Mouse (Mus musculus) lung, adult 2 months (tissue): ENCODE measurements around the gene Cramp1l. TPM values are rescaled to one million over a fixed set of nuclear protein-coding genes. Genes with fewer than 3 reads are reported as not detected.
A peak's percentile ranks its signal among the peaks of the same experiment; 100 is the strongest.

Experiments
- DNase-seq: peaks from one replicate; pipeline ENCODE4 v3.0.0; 2022
- H3K4me1 ChIP-seq: fragments of 200-500 bp; 2 replicates; pipeline ENCODE4 v1.6.1; 2011; ENCODE audit warnings: low read length; ENCODE audit not compliant: control insufficient read depth, insufficient read depth
- H3K4me3 ChIP-seq: fragments of 200-500 bp; replicated peaks from 2 replicates; pipeline ENCODE3; 2011; ENCODE audit warnings: low read depth, mild to moderate bottlenecking, control low read depth, low read length; ENCODE audit errors: extremely low read depth
- CTCF ChIP-seq: fragments of 200-500 bp; IDR thresholded peaks from 2 replicates; pipeline ENCODE4 v1.5.1; 2011; ENCODE audit warnings: mild to moderate bottlenecking, low read length, control low read depth; ENCODE audit not compliant: insufficient read depth
- POLR2A ChIP-seq: fragments of 200-500 bp; IDR thresholded peaks from 2 replicates; pipeline ENCODE4 v1.6.1; 2011; ENCODE audit warnings: low read depth, mild to moderate bottlenecking, control low read depth, low read length, borderline replicate concordance; ENCODE audit errors: extremely low read depth
- WGBS: fragments of 180-500 bp; shearing (Covaris S2); methylation state at CpG from one replicate; pipeline ENCODE4 v1.1.7; 2018; 5-methylcytosine and 5-hydroxymethylcytosine counted together
- polyA plus RNA-seq: library from polyadenylated mRNA; depleted of rRNA; stranded (reverse); fragments of >200 nt; gene quantifications from 2 replicates; pipeline ENCODE4 v1.2.3, GENCODE M21; 2012; rRNA removed

Gene Cramp1l
- polyA plus RNA-seq, 1 experiment = 18.0 TPM

DNA sequence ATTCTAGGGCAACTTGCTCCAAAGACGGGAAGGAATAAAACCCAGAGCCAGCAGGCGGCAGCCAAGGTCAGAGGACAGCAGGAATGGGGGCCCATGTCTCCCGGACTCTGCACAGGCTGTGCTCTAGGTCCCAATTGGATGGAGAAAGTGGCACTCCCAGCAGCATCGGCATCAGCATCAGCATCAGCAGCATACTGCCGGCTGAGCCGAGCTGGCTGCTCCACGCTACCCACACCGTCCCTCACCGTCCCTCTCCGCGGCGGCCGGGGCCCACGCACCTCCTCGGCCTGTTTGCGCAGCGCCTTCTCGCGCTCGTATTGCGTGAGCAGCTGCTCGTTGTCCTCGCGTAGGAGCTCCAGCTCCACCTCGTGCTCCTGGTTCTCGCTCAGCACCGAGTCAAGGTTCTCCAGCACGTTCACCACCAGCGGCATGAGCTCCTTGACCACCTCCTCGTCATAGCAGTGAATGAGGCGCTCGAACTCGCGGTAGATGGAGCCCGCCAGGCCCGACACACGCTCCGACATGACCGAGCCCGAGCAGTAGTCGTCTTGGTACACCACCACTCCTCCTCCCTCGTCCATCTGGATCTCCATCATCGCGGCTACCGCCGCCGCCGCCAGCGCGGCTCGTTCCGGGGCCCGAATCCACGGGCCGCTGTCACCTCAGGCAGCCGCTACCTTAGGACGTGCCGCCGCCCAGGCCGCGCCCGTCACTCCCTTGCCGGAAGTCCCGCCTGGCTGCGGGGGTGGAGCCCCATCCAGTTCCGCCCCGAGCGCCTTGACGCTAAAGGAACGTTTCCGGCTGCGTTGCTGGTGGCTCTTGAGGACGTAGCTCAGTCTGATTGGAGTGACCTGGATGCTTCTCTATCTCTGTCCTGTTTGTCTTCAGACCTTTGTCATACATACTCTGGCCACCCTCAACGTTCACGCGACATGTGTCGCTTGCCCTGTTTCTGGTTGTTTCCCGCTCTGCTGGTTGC lies 79.0 kb downstream of the Cramp1l start, which contains the start of gene Mapk8ip3:
Gene Mapk8ip3 (minus strand): TSS at position 719 of the 979 bp plus-strand sequence.
- Histone ChIP-seq H3K4me3 (peak within 1 kb of the TSS; percentile 88), H3K4me1 (peaks cover 10% of the 10 kb centered on the region; the same call in 1 of the 2 replicates)
- peak; percentile 97 for DNase-seq
- TF ChIP-seq CTCF = no peak
- peak; percentile 89; the same call in 1 of the 2 replicates for TF ChIP-seq POLR2A
- WGBS = under 1% methylated on average over 78 of the region's 78 CpGs

DNA sequence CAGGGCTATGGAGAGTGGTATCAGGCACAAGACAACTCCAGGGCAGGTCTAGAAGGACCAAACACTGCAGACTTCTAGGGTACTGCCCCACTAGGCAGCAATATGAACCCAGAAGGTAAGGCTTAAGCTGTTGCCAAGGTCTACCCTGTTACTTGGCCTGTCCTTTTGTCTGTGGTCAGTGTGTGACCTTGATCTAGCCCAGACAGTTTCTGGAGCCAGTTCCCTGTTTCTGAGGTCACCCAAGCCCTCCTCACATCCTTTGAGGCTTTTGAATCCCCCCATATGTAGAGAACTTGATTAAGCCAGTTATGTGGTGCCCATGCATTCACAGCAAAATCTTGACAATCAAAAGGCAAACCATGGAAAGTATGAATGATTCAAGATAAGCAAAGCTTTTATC lies 79.9 kb downstream of the Cramp1l start:
- TF ChIP-seq CTCF = no peak
- TF ChIP-seq POLR2A = no peak
- peaks cover 10% of the 10 kb centered on the region; the same call in 1 of the 2 replicates for H3K4me1 ChIP-seq
- peak overlapping the region; percentile 27 for H3K4me3 ChIP-seq
- no peak for DNase-seq

DNA sequence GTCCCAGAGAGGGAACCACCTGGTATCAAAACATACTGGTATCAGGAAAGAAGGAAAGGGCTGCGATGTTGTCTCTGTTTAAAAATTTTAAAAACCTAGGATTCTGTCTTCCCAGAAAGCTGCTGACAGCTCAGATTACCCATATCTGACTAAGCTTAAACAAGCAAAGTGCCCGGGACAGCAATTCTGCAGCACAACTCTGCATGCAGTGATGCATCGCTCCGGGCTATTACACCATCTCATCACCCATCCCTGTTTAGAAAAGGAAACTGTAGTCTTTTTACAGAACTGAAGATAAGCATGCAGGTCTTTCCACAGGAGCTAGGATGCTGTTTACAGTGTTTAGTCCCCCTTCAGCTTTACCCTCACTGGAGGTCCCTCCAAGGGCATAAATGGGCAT lies 80.7 kb downstream of the Cramp1l start:
- DNase-seq = no peak
- Histone ChIP-seq H3K4me1 (peaks cover 10% of the 10 kb centered on the region; the same call in 1 of the 2 replicates), H3K4me3 (no peak overlapping the region)
- TF ChIP-seq POLR2A = no peak
- no peak for TF ChIP-seq CTCF
- 65% methylated on average over 4 of the region's 4 CpGs for WGBS

DNA sequence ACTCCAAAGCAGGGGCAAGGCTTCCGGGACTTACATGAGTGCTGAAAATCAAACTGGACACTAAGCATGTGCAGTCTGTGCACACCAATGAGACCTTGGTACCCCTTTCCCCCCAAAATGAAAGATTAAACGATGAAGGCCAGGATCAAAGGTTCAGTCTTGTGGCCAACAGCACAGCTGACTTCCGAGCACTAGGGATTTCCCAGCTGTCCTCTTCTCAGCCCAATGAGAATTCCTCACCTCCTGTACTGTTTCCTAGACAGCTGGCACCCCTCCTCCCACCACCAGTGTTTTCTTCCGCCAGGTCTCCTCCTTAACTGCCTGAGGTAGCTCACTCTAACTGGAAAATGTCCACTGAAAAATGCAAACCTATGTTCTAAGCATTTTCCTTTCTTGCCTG lies 82.4 kb downstream of the Cramp1l start:
- no peak for DNase-seq
- no peak for TF ChIP-seq CTCF
- TF ChIP-seq POLR2A = no peak
- H3K4me3 ChIP-seq = no peak overlapping the region
- peaks cover 10% of the 10 kb centered on the region; the same call in 1 of the 2 replicates for H3K4me1 ChIP-seq
- 75% methylated on average over 4 of the region's 4 CpGs for WGBS

DNA sequence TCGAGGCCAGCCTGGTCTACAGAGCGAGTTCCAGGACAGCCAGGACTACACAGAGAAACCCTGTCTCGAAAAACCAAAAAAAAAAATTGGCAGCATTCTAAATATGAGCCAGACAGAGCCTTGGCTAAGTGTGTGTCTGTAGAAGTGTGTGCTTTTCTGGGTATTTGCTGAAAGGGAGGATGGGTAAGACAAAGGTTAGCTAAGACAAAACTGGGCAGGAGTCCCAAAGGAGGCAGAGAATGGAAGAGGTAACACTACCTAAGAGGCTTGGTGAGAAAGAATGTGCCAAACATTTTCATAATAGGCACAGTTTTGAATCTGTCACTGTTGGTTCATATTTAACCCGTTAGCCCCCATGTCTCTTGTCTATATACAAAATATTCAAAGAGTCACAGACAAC lies 83.2 kb downstream of the Cramp1l start:
- WGBS = 83% methylated on average over 4 of the region's 4 CpGs
- TF ChIP-seq POLR2A (no peak), CTCF (no peak)
- no peak for DNase-seq

DNA sequence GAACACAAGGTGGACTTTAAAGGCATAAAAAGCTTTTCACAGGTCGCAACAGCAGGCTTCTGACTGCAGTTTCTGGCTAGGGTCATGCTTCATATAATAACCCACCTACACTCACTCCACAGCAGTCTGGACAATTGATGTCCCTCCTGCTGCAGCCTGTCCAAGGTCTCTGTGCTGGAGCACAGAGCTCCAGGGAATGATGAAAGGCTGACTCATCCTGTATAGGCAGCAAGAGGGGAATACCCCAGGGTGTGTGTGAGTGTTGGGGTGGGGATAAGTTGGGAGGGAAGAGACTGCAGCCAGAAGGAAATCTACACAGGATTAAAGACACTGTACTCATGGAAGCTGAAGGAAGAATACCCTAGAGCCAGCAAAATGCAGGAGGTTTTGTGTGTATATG lies 86.1 kb downstream of the Cramp1l start:
- no peak for DNase-seq
- TF ChIP-seq POLR2A = no peak
- no peak for TF ChIP-seq CTCF
- no peak overlapping the region for H3K4me3 ChIP-seq
- 69% methylated on average over 1 of the region's 1 CpGs for WGBS
- H3K4me1 ChIP-seq = no peaks in the 10 kb centered on the region

More for the DNA sequence above, 83.2 kb downstream of the Cramp1l start:
- Histone ChIP-seq H3K4me1 (peaks cover 10% of the 10 kb centered on the region; the same call in 1 of the 2 replicates), H3K4me3 (no peak overlapping the region)

DNA sequence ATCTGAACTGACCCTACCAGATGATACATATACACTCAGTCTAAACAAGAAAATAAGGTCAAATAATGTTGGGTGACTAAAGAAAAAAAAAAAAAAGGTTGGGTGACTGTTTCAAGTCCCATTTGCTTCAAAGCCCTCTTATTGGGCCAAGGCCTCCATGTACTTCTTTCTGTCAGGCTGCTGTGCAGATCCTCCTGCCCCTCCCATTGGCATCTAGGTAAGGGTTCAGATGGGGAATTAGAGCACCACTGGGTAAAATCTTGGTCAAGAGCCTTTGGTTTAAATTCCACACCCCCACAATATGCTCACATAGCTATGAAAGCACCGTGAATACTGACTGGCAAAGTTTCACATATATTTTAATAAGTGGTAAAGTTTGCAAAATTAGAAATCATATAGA lies 92.3 kb downstream of the Cramp1l start:
- Histone ChIP-seq H3K4me1 (no peaks in the 10 kb centered on the region), H3K4me3 (no peak overlapping the region)
- 92% methylated on average over 1 of the region's 1 CpGs for WGBS
- no peak for TF ChIP-seq POLR2A
- TF ChIP-seq CTCF = no peak
- no peak for DNase-seq

DNA sequence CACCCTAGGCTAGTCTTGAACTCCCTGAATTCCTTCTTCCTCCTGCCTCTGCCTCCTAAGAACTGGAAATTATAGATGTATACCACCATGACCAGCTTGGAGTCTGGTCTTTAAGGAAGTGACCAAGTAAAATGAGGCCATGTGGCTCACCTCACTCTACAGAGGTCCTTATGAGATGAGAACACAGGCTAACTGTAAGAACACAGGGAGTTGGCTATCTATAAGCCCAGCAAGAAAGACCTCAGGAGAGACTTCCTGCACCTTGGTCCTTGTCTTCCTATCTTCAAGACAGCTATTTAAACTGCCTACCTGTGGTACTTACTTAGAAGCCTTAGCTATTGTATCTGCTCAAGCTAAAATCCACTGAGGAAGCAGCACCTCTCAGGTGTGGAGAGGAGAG lies 101.6 kb downstream of the Cramp1l start:
- no peak for DNase-seq
- TF ChIP-seq CTCF (no peak), POLR2A (no peak)
- Histone ChIP-seq H3K4me3 (no peak overlapping the region), H3K4me1 (no peaks in the 10 kb centered on the region)

Other genes starting within 250 kb of the Cramp1l start
- not detected in 2 replicates for gene Meiob, start 211.5 kb downstream of the Cramp1l start, polyA plus RNA-seq
- 56.1 and 83.4 TPM in 2 replicates for gene Hagh, start 175.6 kb downstream of the Cramp1l start, polyA plus RNA-seq
- gene Fahd1, start 165.4 kb downstream of the Cramp1l start, polyA plus RNA-seq = 6.4 and 7.8 TPM in 2 replicates
- gene Igfals, start 149.8 kb downstream of the Cramp1l start, polyA plus RNA-seq = 3.0 and 3.9 TPM in 2 replicates
- 23.6 and 36.7 TPM in 2 replicates for gene Nubp2, start 129.4 kb downstream of the Cramp1l start, polyA plus RNA-seq
- 76.4 and 85.4 TPM in 2 replicates for gene Spsb3, start 129.1 kb downstream of the Cramp1l start, polyA plus RNA-seq
- 41.1 and 48.0 TPM in 2 replicates for gene Eme2, start 120.7 kb downstream of the Cramp1l start, polyA plus RNA-seq
- gene Mrps34, start 120.7 kb downstream of the Cramp1l start, polyA plus RNA-seq = 100 and 115 TPM in 2 replicates
- 55.8 and 69.4 TPM in 2 replicates for gene Nme3, start 119.3 kb downstream of the Cramp1l start, polyA plus RNA-seq
- 110 and 119 TPM in 2 replicates for gene Mapk8ip3, start 78.8 kb downstream of the Cramp1l start, polyA plus RNA-seq
- gene Jpt2, start 55.1 kb downstream of the Cramp1l start, polyA plus RNA-seq = 6.1 and 10.2 TPM in 2 replicates
- gene Ift140, start 297 bp upstream of the Cramp1l start, polyA plus RNA-seq = 9.1 and 11.1 TPM in 2 replicates
- gene Tmem204, start 67.8 kb upstream of the Cramp1l start, polyA plus RNA-seq = 340 and 393 TPM in 2 replicates
- 17.9 and 19.2 TPM in 2 replicates for gene Telo2, start 100.2 kb upstream of the Cramp1l start, polyA plus RNA-seq
- gene Ptx4, start 105.0 kb upstream of the Cramp1l start, polyA plus RNA-seq = not detected in 2 replicates
- 35.3 and 44.6 TPM in 2 replicates for gene Clcn7, start 117.6 kb upstream of the Cramp1l start, polyA plus RNA-seq
- gene Ccdc154, start 146.7 kb upstream of the Cramp1l start, polyA plus RNA-seq = not detected in 2 replicates
- 6.2 and 6.9 TPM in 2 replicates for gene Gm38655, start 159.7 kb upstream of the Cramp1l start, polyA plus RNA-seq
- gene BC003965, start 168.8 kb upstream of the Cramp1l start, polyA plus RNA-seq = 9.4 and 10.2 TPM in 2 replicates
- gene Unkl, start 172.6 kb upstream of the Cramp1l start, polyA plus RNA-seq = 29.8 and 32.0 TPM in 2 replicates
- 46.3 and 55.6 TPM in 2 replicates for gene Gnptg, start 224.3 kb upstream of the Cramp1l start, polyA plus RNA-seq
- 16.9 TPM in 2 replicates for gene Tsr3, start 224.4 kb upstream of the Cramp1l start, polyA plus RNA-seq
- gene Baiap3, start 240.6 kb upstream of the Cramp1l start, polyA plus RNA-seq = 23.8 and 28.3 TPM in 2 replicates